Mouse (Mus musculus): ENCODE results near the gene Kif11.

GRCm38 (mm10) chr19:37448212-37448611 is 72.0 kb downstream of the Kif11 start:
- TF ChIP-seq CTCF (IDR thresholded peaks at IDR 0.05; ENCODE audit: low read depth) (no peak), EP300 (IDR thresholded peaks at IDR 0.05; ENCODE audit: low read depth) (no peak)
